Mouse (Mus musculus) heart, embryonic 12.5 days (tissue): Measurements from ENCODE around the gene Il9. TPM values are rescaled to one million over a fixed set of nuclear protein-coding genes. Genes with fewer than 3 reads are reported as not detected.

ENCODE experiments used
- ATAC-seq: fragments of 200-750 bp; cut with Nextera tagmentation; 2 replicates; pipeline ENCODE4 v1.8.0; 2017; ENCODE audit warnings: moderate TSS enrichment, moderate library complexity; ENCODE audit not compliant: insufficient number of reproducible peaks, low FRiP score
- H3K27ac ChIP-seq: fragments of 300-500 bp; sonication (generic); 2 replicates; pipeline ENCODE4 v1.5.1; 2016; ENCODE audit warnings: mild to moderate bottlenecking, moderate library complexity; ENCODE audit not compliant: poor library complexity, severe bottlenecking
- H3K27me3 ChIP-seq: fragments of 300-500 bp; sonication (generic); replicated peaks from 2 replicates; pipeline ENCODE4 v1.6.1; 2016; ENCODE audit warnings: mild to moderate bottlenecking, moderate library complexity
- H3K36me3 ChIP-seq: fragments of 300-500 bp; sonication (generic); 2 replicates; pipeline ENCODE4 v1.6.1; 2016; ENCODE audit warnings: mild to moderate bottlenecking, moderate library complexity
- H3K4me1 ChIP-seq: fragments of 300-500 bp; sonication (generic); replicated peaks from 2 replicates; pipeline ENCODE4 v1.6.1; 2016; ENCODE audit warnings: mild to moderate bottlenecking
- H3K4me2 ChIP-seq: fragments of 300-500 bp; sonication (generic); 2 replicates; pipeline ENCODE4 v1.6.1; 2016; ENCODE audit warnings: mild to moderate bottlenecking, moderate library complexity
- H3K4me3 ChIP-seq: fragments of 300-500 bp; sonication (generic); 2 replicates; pipeline ENCODE4 v1.5.1; 2016; ENCODE audit warnings: mild to moderate bottlenecking
- H3K9ac ChIP-seq: fragments of 300-500 bp; sonication (generic); 2 replicates; pipeline ENCODE4 v1.6.1; 2016; ENCODE audit warnings: mild to moderate bottlenecking, moderate library complexity
- H3K9me3 ChIP-seq: fragments of 300-500 bp; sonication (generic); replicated peaks from 2 replicates; pipeline ENCODE4 v1.6.1; 2016; ENCODE audit warnings: mild to moderate bottlenecking, moderate library complexity
- WGBS: fragments of 180-500 bp; shearing (Covaris S2); methylation state at CpG from one replicate; pipeline ENCODE4 v1.1.7; 2016; 5-methylcytosine and 5-hydroxymethylcytosine counted together
- polyA plus RNA-seq: library from polyadenylated mRNA; unstranded; fragments of >200 nt; fragmentation: Nextera tagmentation; extraction: Ambion mirVana; gene quantifications from 2 replicates; pipeline ENCODE4 v1.2.1, GENCODE M21; 2016

The Il9 gene
- polyA plus RNA-seq, 1 experiment from 2014 or later, result not detected

- Histone ChIP-seq H3K4me1 (no peaks in the 10 kb centered on the region), H3K4me2 (no peak overlapping the region)
- 72% methylated on average over 2 of the region's 2 CpGs for WGBS
Observed at GRCm38 (mm10) chr13:56509796-56510195, 27.8 kb upstream of the Il9 start.

GRCm38 (mm10) chr13:56506871-56507496 is 24.9 kb upstream of the Il9 start:
- no peak for ATAC-seq
- Histone ChIP-seq H3K27me3 (no peaks in the 10 kb centered on the region; the same call in 1 of the 2 replicates), H3K4me3 (no peak overlapping the region), H3K36me3 (no peaks in the 10 kb centered on the region), H3K27ac (no peak overlapping the region), H3K9ac (no peak overlapping the region), H3K4me1 (no peaks in the 10 kb centered on the region), H3K9me3 (peaks cover 3% of the 10 kb centered on the region; the same call in 1 of the 2 replicates), H3K4me2 (no peak overlapping the region)
- 72% methylated on average over 6 of the region's 6 CpGs for WGBS

More at GRCm38 (mm10) chr13:56509796-56510195, 27.8 kb upstream of the Il9 start:
- no peak overlapping the region for H3K9ac ChIP-seq
- no peak for ATAC-seq
- H3K27ac ChIP-seq, result no peak overlapping the region
- no peaks in the 10 kb centered on the region for H3K36me3 ChIP-seq
- no peaks in the 10 kb centered on the region for H3K27me3 ChIP-seq
- peaks cover 3% of the 10 kb centered on the region; the same call in 1 of the 2 replicates for H3K9me3 ChIP-seq
- no peak overlapping the region for H3K4me3 ChIP-seq

DNA sequence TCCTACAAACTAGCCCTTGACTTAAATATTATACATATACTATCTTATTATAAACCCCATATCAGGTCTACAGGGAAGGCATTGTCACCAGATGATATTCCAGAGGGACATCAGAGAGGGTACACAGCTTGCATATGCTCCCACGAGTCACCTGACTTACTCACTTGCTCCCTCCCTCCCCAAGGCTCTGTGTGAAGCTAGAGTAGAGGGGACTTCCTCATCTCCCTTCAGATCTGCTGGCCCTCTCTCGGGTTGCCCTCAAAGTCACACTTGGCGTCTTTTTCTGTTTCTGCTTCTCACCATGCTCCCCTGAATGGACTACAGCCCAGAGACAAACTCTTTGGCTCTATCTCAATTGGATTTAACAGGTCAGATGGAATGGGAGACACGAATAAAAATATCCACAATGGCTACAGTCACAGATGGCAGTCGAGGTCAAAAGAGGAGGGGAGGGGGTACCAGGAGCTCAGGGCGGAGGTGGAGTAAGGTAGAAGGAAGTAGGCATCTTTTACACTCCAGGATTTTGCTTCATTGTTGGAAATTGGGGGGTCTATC is 19.9 kb upstream of the Il9 start:
- H3K27me3 ChIP-seq, result no peaks in the 10 kb centered on the region; the same call in 1 of the 2 replicates

GRCm38 (mm10) chr13:56500636-56501035 is 18.6 kb upstream of the Il9 start:
- no peaks in the 10 kb centered on the region for H3K36me3 ChIP-seq
- no peak overlapping the region for H3K4me2 ChIP-seq
- H3K27me3 ChIP-seq, result no peaks in the 10 kb centered on the region; the same call in 1 of the 2 replicates
- H3K4me1 ChIP-seq, result no peaks in the 10 kb centered on the region
- no peak overlapping the region for H3K27ac ChIP-seq
- no peak for ATAC-seq
- H3K9ac ChIP-seq, result no peak overlapping the region
- H3K9me3 ChIP-seq, result peaks cover 4% of the 10 kb centered on the region; the same call in 1 of the 2 replicates
- WGBS, result 79% methylated on average over 8 of the region's 8 CpGs
- H3K4me3 ChIP-seq, result no peak overlapping the region

More for the DNA sequence above, 19.9 kb upstream of the Il9 start:
- Histone ChIP-seq H3K27ac (no peak overlapping the region), H3K9ac (no peak overlapping the region), H3K36me3 (no peaks in the 10 kb centered on the region), H3K4me3 (no peak overlapping the region), H3K4me2 (no peak overlapping the region), H3K9me3 (peaks cover 4% of the 10 kb centered on the region; the same call in 1 of the 2 replicates), H3K4me1 (no peaks in the 10 kb centered on the region)
- ATAC-seq, result no peak
- 57% methylated on average over 6 of the region's 6 CpGs for WGBS

- H3K27me3 ChIP-seq, result no peaks in the 10 kb centered on the region; the same call in 1 of the 2 replicates
- H3K9ac ChIP-seq, result no peak overlapping the region
- no peak overlapping the region for H3K27ac ChIP-seq
- no peak overlapping the region for H3K4me3 ChIP-seq
- no peak for ATAC-seq
- no peaks in the 10 kb centered on the region for H3K36me3 ChIP-seq
- H3K9me3 ChIP-seq, result peaks cover 4% of the 10 kb centered on the region; the same call in 1 of the 2 replicates
- WGBS, result 62% methylated on average over 3 of the region's 3 CpGs
- no peak overlapping the region for H3K4me2 ChIP-seq
- no peaks in the 10 kb centered on the region for H3K4me1 ChIP-seq
Observed at GRCm38 (mm10) chr13:56500132-56500531, 18.1 kb upstream of the Il9 start.

- Histone ChIP-seq H3K9ac (no peak overlapping the region), H3K27ac (no peak overlapping the region), H3K9me3 (peaks cover 4% of the 10 kb centered on the region), H3K36me3 (no peaks in the 10 kb centered on the region), H3K4me3 (no peak overlapping the region), H3K27me3 (no peaks in the 10 kb centered on the region), H3K4me1 (no peaks in the 10 kb centered on the region), H3K4me2 (no peak overlapping the region)
- 66% methylated on average over 3 of the region's 3 CpGs for WGBS
- ATAC-seq, result no peak
Observed at GRCm38 (mm10) chr13:56494440-56494839, 12.4 kb upstream of the Il9 start.

- H3K27me3 ChIP-seq, result no peaks in the 10 kb centered on the region
- no peaks in the 10 kb centered on the region for H3K36me3 ChIP-seq
- H3K4me2 ChIP-seq, result no peak overlapping the region
- H3K9me3 ChIP-seq, result no peaks in the 10 kb centered on the region; the same call in 1 of the 2 replicates
- no peak overlapping the region for H3K4me3 ChIP-seq
- H3K27ac ChIP-seq, result no peak overlapping the region
- WGBS, result 55% methylated on average over 5 of the region's 5 CpGs
- H3K4me1 ChIP-seq, result no peaks in the 10 kb centered on the region
- no peak for ATAC-seq
- H3K9ac ChIP-seq, result no peak overlapping the region
Observed at GRCm38 (mm10) chr13:56488012-56488411, 6.0 kb upstream of the Il9 start.

GRCm38 (mm10) chr13:56478027-56478426 is 4.0 kb downstream of the Il9 start:
- H3K27ac ChIP-seq, result no peak overlapping the region
- H3K27me3 ChIP-seq, result no peaks in the 10 kb centered on the region
- ATAC-seq, result no peak
- no peaks in the 10 kb centered on the region for H3K36me3 ChIP-seq
- H3K4me1 ChIP-seq, result peaks cover 12% of the 10 kb centered on the region; the same call in 1 of the 2 replicates
- H3K9ac ChIP-seq, result no peak overlapping the region
- H3K4me3 ChIP-seq, result no peak overlapping the region
- WGBS, result 72% methylated on average over 6 of the region's 6 CpGs
- H3K4me2 ChIP-seq, result no peak overlapping the region
- no peaks in the 10 kb centered on the region for H3K9me3 ChIP-seq

- Histone ChIP-seq H3K4me2 (no peak overlapping the region), H3K27me3 (no peaks in the 10 kb centered on the region), H3K9ac (peak overlapping the region; percentile 19; the same call in 1 of the 2 replicates), H3K27ac (no peak overlapping the region), H3K4me1 (peaks cover 12% of the 10 kb centered on the region; the same call in 1 of the 2 replicates), H3K9me3 (no peaks in the 10 kb centered on the region), H3K36me3 (no peaks in the 10 kb centered on the region), H3K4me3 (no peak overlapping the region)
- ATAC-seq, result no peak
- WGBS, result 16% methylated on average over 6 of the region's 6 CpGs
Observed at GRCm38 (mm10) chr13:56477271-56477670, 4.8 kb downstream of the Il9 start.

DNA sequence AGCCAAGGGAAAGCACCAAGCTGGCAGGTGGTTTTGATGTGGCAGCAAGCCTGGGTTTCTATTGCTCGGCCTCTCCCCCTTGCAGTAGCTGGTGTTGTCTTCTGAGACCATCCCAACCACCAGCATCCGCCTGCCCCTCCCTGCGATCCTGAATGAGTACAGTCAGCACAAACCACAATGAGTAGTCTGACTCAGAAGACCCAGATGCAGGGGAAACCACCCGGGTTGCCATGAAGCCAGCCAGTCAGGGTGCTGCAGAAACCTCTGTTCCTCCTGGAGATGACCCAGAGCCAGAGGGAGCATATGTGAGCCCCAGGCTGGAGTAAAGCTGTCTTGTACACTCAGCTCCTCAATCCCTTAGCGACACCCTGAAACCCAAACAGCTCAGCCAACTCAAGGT is 5.3 kb downstream of the Il9 start:
- Histone ChIP-seq H3K9me3 (no peaks in the 10 kb centered on the region), H3K4me1 (peaks cover 12% of the 10 kb centered on the region; the same call in 1 of the 2 replicates), H3K9ac (no peak overlapping the region), H3K27me3 (no peaks in the 10 kb centered on the region), H3K27ac (no peak overlapping the region), H3K4me2 (no peak overlapping the region), H3K36me3 (no peaks in the 10 kb centered on the region), H3K4me3 (no peak overlapping the region)
- ATAC-seq, result no peak
- WGBS, result 67% methylated on average over 5 of the region's 5 CpGs

- no peak overlapping the region for H3K4me2 ChIP-seq
- H3K27me3 ChIP-seq, result no peaks in the 10 kb centered on the region
- no peaks in the 10 kb centered on the region for H3K36me3 ChIP-seq
- H3K9ac ChIP-seq, result no peak overlapping the region
- WGBS, result 22% methylated on average over 4 of the region's 4 CpGs
- H3K4me1 ChIP-seq, result peaks cover 12% of the 10 kb centered on the region; the same call in 1 of the 2 replicates
- no peaks in the 10 kb centered on the region for H3K9me3 ChIP-seq
- no peak overlapping the region for H3K4me3 ChIP-seq
- H3K27ac ChIP-seq, result no peak overlapping the region
- ATAC-seq, result 0 out of 2 replicates have a peak, but pooled peaks have one; percentile 30
Observed at GRCm38 (mm10) chr13:56475363-56475762, 6.7 kb downstream of the Il9 start.
